Mouse (Mus musculus) adrenal gland, adult (tissue): ENCODE measurements around the gene Siglecg.
"Not testable (repeated sequence)": the region's sequence is repeated elsewhere in the genome, so short reads cannot be mapped to it uniquely, and the experiment has no call there.

Experiments
- DNase-seq, 2 experiments: peaks; one replicate each; pipeline ENCODE4 v3.0.0; 2022 to 2023; ENCODE audit warnings: low spot score in 1 of 2; ENCODE audit not compliant: inconsistent age in 2 of 2

Siglecg gene

DNA sequence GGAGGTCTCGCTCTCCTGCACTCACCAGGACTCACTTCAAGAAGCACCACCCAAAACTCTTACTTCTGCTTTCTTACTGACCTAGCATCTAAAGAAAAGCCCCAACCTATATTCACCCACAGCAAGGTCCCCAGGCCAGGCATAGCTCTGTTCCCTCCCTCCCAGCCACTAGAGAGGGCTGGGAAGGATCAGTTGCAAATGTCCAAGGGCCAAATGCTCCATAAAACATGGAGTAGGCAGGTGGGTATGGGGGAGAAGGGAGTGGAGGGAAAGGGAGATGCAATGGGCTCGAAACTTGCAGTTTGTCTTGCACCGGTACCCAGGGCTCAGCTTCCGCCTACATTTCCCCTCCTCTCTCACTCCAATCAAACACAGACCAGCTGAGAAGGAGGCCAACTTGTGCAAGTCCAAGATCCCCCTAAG is at the start of gene Siglecg:
Siglecg (plus strand) TSS at position 74 of the 423 bp plus-strand sequence.
- no peak for DNase-seq

DNA sequence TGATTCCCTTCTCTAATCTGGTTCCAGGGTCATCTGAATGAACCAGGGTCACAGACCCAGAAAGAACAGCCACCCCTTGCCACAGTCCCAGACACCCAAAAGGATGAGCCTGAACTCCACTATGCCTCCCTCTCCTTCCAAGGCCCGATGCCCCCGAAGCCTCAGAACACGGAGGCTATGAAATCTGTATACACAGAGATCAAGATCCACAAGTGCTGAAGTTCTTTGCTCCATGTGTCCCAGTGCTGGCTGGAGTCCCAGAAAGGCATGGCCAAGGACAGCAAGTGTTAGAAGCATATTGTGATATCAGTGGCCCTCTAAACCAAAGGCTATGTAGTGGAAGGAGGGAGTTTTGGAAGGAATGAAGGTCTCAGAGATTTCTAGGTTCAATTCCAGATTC is 49.4 kb upstream of the Siglecg start:
- peak; percentile 71 to 89 for DNase-seq

DNA sequence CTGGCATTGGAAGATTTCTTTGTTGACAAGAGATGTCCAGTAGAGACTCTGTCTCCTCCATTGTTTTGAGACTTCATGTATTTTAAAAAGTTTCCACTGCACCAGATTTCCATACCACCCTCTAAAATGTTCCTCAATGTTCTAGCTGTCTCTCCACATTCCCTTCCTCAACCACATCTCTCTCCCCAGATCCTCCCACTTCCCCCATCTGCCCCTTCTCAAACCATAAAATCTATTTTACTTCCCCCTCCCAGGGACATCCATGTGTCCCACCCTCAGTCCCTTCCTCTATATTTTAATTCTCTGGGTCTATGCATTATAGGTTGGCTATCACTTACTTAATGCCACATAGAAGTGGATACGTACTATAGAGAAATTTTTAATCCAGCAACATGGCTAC is 46.6 kb upstream of the Siglecg start:
- DNase-seq, result no peak

DNA sequence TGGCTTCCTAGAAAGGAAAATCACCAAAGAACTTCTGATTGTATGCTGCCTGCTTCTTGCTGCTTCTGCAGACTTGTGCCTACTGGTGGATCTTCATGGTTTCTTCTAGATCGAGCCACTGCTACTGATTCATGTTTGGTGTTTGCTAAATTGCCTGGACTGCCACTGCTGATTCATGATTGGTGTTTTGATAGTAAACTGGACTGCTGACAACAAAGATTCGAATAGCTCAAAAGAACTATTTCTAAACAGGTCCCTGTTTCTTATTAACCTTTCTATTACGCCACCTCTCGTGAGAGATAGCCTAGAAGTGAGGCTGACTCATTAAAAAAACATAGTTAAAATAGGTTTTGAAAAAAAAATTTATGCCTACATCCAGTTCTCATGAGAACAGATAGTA is 46.0 kb upstream of the Siglecg start:
- DNase-seq, result no peak

DNA sequence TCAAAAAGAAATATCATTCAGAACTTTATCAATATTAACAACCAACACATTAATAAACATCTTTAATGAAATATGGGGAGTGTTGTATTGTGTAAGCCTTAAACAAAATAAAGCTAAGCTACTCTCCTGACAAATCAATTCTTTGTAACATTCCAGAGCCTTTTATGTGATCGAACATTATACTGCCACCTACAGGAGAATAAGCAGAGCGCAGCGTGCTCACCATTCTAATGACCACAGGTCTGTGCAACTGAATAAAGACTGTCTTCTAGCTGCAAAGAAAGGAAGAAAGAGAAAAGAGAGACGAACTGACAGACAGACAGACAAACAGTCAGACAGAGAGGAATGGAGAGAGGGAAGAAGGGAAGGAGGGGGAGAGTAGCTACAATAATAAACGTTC is 29.8 kb upstream of the Siglecg start:
- peak in 1 of 2 experiments; percentile 57 for DNase-seq

DNA sequence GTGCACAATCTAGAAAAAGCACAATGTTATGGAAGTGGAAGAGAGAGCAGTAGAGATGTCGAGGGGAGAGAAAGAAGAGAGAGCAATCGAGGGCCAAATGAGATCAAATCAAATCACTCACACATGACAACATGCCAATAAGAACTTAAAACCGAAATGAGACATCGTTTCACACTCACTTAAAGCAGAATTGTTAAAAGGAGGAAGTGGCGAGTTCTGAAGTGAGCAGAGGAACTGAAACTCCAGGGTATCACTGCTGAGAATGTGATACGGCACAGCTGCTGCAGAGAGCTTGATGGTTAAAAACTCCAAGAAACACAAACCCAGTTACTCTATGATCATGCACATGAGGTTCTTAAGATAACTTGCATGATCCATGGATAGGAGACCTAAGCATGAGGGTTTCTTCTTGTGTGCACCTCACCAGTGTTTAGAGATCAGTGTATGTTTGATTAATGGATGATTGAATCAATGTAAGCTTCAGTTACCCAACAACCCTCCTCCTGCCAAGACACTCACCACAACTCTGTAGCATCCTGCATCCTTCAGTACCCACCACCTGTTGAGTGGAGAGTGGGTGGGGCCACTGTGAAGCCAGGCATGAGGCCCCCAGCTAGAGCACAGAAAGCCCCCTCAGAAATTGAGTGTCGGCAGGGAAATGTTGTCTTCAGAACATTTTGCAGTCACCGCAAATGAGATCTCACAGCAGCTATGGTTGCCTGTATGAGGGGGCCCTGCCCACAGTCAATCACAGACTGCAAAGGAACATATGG is 15.5 kb upstream of the Siglecg start:
- DNase-seq, result no peak

DNA sequence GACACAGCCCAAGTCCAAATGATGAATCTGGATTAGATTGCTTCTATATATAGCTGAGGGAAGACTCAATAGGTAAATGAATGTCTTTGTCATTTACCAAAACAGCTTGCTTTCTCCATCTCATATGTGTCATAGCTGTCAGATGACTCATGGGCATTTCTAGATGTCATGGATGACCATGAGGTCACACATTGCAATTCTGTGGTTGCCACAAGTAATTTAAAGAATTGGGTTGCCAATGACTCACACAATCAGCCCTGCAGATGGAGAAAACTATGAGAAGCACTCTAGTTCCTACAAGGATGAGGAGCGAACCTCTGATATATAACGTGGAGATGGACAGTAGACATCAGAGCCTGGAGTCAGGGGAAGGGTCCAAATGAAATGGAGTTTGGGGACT is 8.5 kb upstream of the Siglecg start:
- DNase-seq, result no peak

DNA sequence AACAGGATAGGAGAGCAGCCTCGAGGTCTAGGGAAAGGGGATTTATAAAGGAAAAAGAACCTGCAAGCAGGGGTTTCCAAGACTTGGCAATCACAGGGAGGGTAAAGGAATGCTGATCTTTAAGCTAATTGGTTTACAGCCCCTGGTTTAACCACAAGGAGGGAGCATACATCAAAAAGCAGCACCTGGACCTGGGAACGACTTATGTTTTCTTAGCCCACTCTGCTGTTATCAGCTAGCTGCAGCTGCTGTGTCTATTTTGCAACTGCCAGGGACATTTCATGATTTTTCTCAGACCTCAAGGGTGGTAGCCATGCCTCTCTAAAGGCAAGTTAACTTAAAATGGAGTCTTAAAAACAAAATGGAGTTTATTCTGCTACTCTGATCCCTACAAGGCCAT is 5.3 kb upstream of the Siglecg start:
- no peak for DNase-seq

DNA sequence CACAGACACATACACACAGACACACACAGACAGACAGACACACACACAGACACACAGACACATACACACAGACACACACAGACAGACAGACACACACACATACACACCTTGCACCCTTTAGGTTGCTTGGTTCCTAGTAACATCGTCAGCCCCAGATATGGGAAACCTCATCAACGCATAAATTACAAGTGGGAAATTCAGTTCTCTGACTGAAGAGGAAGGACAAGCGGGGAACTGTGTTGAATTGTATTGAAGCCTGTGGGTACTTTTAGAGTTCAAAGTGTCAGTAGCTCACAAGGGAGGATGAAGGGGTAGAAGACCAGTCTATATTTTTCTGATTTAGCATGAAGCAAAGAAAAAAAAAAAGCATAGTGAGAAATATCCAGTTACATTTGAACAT is 431 bp upstream of the Siglecg start:
- DNase-seq, result no peak

DNA sequence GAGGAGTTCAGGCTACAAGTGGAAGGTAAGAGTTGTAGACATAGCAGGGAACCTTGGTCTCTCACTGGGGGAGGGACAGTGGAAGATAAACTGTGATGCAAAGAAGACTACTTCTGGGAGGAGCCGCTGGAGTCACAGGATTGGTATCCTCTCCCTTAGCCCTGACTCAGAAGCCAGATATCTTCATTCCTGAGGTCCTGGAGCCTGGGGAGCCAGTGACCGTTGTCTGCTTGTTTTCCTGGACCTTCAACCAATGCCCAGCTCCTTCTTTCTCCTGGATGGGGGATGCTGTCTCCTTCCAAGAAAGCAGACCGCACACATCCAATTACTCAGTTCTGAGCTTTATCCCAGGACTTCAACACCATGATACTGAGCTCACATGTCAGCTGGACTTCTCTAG is 1.1 kb downstream of the Siglecg start:
- DNase-seq, result no peak

DNA sequence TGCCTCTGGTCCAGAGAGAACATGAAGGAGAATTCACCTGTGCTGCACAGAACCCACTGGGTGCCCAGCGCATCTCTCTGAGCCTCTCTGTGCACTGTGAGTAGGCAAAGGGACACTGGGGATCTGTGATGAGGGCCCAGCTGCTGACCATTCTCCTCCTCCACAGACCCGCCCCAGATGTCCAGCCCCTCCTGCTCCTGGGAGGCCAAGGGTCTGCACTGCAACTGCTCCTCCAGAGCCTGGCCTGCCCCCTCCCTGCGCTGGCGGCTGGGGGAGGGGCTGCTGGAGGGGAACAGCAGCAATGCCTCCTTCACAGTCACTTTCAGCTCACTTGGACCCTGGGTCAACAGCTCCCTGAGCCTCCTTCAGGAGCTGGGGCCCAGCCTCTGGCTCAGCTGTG is 3.7 kb downstream of the Siglecg start:
- not testable (repeated sequence) for DNase-seq

DNA sequence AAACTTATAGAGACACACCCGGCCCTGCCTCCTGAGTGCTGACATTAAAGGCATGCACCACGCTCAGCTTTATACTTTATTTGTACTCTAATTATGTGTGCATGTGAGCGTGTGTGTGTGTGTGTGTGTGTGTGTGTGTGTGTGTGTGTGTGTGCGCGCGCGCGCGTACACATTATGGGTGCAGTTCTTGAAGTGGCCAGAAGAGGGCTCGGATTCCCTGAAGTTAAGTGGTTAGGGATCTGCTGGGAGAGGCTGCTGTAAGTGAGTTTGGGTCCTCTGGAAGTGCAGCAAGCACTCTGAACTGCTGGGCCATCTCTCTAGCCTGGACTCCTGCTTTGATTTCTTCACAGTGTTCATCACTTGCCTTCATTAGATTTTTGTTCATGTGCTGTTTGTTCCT is 9.3 kb downstream of the Siglecg start:
- DNase-seq, result no peak

DNA sequence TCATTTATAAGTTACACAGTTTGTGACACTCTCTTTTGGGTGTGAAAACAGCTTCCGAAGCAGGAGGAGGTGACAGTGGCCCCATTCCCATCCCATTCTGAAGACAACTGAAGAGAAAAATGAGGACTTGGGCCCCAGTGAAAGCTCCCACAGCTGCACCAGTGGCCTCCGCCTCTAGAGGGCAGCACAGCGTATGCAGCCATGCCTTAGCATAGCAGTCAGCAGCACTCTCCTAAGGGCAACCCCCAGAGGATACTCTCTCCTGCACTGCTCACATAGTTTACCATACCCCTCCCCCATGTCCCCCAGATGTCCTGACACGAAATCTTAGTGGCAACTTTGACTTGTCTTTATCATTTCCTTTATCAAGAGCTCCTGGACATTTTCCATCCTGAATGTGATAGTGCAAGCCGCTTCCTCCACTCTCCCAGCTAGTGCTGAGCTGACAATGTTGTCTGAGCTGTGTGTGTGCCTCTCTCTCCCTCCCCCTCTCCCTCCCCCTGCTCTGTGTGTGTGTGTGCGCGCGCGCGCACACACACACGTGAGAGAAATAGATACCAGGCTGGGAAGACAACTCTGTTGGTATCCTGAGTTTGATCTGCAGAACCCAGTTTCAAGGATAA is 15.1 kb downstream of the Siglecg start:
- peak; percentile 80 to 94 for DNase-seq

DNA sequence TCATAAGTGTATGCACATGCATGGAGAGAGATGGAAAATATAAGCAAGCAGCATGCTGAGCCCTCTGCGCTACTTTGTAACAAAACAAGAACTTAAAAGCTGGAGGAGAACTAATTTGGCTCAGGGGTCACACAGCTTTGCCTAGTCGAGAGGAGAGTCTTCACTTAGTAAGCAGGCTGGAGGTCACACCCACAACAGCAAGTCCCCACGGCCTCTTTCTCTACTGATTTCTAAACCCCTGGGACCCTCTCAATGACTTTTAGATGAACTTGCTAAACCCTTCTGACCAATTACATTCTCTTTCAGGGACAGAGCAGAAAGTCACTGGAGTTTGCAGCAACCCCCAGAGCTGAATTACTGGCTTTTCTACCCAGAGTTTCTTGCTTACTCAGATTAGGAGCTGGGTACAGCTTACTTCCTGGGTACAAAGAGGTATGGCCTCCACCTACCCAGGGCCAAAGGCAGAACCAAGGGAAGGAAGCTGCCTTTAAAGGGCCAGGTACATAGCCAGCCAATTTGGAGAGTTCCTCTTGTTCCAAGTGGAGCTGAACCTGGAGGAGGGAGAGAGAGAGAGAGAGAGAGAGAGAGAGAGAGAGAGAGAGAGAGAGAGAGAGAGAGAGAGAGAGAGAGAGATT is 16.1 kb downstream of the Siglecg start:
- DNase-seq, result peak in 1 of 2 experiments; percentile 34

DNA sequence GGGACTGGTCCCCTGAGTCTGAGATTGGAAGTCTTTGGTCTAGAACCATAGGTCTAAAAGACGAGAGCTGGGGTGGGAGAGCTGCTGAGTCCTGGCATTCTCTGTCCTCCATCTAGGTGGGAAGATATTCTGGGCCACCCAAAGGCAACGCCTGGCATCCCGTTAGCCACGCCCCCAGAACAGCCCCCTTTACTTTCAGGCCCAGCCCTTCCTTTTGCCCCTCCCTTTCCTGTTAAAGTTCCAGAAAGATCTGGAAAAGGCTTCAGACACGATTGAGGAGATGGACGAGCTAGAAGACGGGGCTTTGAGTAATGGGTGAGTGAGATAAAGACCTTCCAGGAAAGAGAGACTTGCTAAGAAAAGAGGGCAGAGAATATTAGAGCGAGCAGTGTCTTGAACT is 19.4 kb downstream of the Siglecg start, which contains the start of gene Lim2:
Lim2 (plus strand) TSS at position 265 of the 400 bp plus-strand sequence.
- DNase-seq, result no peak

DNA sequence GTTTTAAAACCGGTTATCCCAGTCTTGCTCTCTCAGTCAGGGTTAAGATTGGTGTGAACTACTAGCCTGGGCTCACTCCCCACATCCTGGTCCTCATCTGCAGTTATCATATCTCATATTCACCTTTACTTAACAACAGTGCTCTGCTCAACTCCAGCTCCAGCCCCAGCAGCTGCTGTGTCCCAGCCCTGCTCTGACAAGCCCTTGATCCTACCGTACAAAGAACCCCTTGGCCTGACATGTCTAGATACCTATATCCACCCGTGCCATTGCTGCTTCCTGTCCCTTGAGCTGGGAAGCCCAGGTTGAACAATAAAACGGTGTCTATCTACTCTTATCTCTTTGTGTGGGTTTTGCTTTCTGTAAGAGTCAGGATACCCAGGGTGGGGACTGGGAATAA is 21.5 kb downstream of the Siglecg start:
- peak in 1 of 2 experiments; percentile 64 for DNase-seq

DNA sequence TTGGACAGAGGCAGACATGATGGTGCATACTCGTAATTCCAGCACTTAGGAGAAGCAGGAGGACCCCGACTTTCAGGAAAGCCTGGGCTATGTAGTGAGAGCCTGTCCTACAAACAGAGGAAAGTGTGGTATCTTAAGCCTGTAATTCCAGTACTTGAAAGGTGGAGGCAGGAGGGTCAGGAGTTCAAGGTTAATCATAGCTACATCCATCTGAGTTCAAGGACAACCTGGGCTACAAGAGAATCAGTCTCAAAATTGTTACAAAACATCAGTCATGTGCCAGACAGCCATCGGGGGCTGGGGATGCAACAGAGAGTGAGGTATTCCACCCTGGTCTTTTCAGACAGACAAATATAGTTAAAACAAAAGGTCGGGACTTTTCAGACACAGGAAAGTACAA is 24.9 kb downstream of the Siglecg start:
- DNase-seq, result peak in 1 of 2 experiments; percentile 16

DNA sequence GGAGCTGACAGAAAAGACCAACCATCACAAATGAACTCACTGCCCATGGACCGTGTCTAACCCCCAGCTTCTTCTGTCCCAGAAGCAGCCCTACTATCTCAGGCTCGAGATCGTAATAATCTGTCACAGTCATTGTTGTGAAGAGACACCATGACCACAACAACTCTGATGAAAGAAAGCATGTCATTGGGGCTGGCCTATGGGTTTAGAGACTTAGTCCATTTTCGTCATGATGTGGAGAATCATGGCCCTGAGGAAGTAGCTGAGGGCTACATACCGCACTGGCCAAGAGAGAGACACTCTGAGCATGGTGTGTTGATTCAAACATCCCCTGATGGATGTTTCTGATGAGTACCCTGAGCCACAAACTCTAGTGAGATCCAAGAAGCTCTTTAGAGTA is 26.7 kb downstream of the Siglecg start:
- no peak for DNase-seq

DNA sequence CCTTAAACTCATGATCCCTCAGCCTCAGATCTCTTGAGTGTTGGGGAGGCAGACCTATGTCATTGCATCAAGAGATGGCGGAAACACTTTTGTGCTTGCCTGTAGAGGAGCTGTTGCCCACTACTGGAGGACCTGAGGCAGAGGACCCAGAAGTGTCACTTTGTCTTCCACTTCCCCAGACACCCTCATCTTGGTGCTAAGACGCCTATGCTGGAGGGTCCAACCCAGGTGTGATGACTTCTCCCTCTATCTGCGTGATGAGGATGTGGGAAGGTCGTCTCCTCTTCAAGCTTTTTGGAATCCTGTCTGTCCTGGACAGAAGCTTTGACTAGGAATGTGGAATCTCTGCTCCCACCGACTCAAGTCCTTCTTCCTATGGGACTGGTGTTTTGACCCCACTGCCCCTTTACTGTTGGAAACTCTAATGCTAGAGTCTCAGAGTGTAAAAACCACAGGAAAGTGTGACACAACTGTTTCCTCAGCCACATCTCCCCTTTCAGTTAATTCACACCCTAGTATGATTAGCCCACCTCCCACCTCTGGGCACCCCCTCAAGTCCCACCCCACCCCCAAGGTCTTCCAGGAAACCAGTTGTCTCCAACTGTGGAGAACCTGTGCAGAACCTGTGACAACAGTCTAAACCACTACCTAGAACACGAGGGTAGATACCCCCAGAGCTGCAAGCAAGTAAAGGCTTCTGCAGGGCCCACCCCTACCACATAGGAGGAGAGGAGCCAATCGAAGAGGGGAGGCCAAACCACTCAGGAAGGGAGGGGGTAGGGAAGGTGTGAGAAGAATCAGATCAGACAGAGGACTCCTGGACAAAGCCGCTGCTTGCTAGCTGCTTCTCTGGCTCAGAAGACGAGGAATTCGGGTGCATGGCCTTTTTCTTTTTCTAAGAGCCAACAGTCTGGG is 28.6 kb downstream of the Siglecg start, which contains the start of gene Nkg7:
Nkg7 (plus strand) TSS at position 733 of the 915 bp plus-strand sequence.
- no peak for DNase-seq

DNA sequence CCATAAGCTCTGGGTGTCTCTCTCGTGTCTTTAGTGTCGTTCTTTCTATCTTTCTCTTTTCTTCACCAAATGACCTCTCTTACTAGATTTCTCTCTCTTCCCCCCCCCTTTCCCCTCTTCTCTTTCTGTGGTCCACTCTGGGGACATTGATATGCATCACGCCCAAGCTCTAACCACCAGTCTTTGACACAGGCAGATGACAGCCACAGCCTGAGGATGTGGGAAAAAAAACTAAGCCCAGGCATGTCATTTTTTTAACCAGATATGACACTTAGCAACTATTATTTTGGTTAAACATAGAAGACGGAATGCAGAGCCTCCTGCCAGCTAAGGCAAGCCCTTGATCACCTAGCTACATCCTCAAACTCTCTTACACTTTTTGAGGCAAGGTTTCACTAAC is 30.6 kb downstream of the Siglecg start:
- DNase-seq, result no peak

DNA sequence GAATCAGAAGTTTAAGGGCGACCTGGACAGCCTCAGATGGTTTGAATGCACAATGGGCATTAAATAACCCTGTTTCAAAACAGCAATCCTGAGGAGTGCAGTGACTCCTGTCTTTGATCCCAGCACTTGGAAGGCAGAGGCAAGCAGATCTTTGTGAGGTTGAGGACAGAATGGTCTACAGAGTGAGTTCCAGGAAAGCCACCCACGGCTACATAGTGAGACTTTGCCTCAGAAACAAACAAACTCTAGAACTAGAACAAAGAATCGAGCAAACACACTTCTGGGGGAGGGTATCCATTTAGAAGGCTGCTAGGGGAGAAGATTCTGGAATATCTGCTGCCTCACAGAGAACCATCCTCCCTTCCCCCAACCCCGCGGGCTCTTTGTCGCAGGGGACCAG is 32.5 kb downstream of the Siglecg start, which contains the start of gene Cldnd2:
Cldnd2 (plus strand) TSS at position 301 of the 400 bp plus-strand sequence.
- no peak for DNase-seq
